Mouse (Mus musculus) gastrocnemius, postnatal 14 days (tissue): ENCODE data around the gene Arl6ip5. TPM values are rescaled to one million over a fixed set of nuclear protein-coding genes. Genes with fewer than 3 reads are reported as not detected.
"Not testable (repeated sequence)": the region's sequence is repeated elsewhere in the genome, so short reads cannot be mapped to it uniquely, and the experiment has no call there.

ENCODE experiments used
- DNase-seq: peaks from one replicate; pipeline ENCODE4 v3.0.0; 2021; ENCODE audit warnings: mixed read lengths
- intact Hi-C: fragments of 180-260 bp; cut with DNase I; formaldehyde crosslinking; loops from one replicate; pipeline ENCODE4 v1.15.1; 2025; ENCODE audit warnings: low total_unique reads
- total RNA-seq, 2 experiments: library from RNA; stranded (reverse); gene quantifications; 2 replicates each; pipeline ENCODE4 v1.2.3; 2021

Arl6ip5 gene
- total RNA-seq, 2 experiments from 2014 or later, result 186 to 210 TPM

DNA sequence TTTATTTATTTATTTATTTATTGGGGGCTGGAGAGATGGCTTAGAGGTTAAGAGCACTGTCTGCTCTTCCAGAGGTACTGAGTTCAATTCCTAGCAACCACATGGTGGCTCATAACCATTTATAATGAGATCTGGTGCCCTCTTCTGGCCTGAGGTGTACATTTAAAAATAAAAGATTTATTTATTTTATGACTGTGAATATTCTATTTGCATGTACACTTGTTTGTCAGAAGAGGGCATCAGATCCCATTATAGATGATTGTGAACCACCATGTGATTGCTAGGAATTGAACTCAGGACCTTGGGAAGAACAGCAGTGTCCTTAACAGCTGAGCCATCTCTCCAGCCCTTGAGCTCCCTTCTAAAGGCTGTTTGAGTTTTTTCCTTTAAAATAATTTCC lies 53.3 kb downstream of the Arl6ip5 start:
- intact Hi-C loops, DNase-seq: not testable (repeated sequence)

DNA sequence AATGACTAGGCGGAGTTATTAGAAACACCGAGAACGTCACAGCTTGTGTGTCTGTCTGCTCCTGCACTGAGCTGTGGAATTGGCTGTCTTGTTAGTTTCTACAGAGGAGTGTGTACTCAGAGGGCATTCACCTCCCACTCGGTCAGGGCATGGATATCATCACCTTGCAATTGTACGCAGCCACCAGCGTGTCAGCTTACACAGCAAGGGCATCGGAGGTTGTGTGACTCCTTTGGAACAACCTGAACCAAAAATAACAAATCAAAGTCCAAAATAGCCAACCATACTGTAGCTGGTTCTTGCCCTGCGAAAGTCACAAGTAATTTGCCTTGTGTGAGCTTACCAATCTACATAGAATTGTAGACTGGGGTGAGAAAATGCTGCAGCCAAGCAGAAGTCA lies 54.8 kb downstream of the Arl6ip5 start:
- DNase-seq, result no peak
- intact Hi-C loops, result no loop called here

GRCm38 (mm10) chr6:97265705-97266104 lies 55.2 kb downstream of the Arl6ip5 start:
- intact Hi-C loops, result no loop called here
- DNase-seq, result no peak

DNA sequence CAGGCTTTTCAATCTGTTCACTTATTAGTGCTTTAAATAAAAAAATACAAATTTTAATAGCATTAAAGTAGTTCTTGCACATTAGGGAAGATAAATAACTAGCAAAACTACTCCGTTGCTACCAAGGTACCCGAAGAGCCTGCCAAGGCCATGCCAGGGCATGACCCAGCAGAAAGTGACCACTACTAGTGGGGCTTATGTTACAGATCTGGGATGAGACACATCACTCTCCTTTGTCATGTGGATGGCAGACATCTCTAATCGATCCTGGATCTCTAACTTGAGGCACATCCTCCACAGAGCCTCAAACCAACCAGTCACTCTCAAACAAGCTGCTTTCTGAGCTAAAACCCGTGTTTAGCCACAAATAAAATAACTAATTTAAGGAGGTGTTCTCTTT lies 56.2 kb downstream of the Arl6ip5 start:
- intact Hi-C loops, result no loop called here
- DNase-seq, result no peak

GRCm38 (mm10) chr6:97267132-97267531 lies 56.6 kb downstream of the Arl6ip5 start:
- no peak for DNase-seq

DNA sequence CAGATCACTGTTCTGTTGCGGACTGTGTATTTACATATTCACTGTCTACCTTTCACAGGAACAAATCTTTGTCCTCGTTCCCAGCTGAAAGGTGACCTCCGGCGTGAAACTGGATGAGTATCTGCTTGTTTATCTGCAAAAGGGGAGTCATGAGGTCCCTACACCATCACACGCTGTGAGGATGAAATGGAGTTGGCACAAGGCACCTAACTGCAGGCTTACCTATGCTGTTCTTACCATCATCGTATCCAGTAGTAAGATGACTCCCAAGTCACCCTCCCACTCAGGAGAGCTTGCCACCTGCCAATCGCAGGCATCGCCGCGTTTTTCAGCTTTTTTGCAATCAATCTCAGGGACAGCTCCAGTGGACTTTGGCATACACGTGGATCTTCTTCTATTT lies 59.1 kb downstream of the Arl6ip5 start:
- intact Hi-C loops, result no loop called here
- no peak for DNase-seq

More at GRCm38 (mm10) chr6:97267132-97267531, 56.6 kb downstream of the Arl6ip5 start:
- intact Hi-C loops, result no loop called here

DNA sequence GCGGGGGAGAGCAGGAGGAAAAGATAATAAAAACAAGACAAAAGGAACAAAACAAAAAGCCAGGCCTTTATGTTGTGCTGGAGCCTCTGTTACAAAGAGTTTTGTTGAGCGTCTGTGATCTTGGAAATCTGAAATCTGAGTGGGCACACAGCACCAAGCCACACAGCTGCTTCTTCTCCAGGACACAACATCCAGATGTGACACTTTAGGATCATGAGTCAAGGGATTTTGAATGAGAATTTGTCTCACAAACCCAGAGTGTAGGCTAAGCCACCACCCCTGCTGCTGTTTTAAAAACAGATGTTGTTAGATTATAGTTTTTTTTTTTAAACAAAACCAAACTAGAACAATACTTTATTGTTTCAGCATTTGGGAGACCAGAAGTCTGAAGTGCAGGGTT lies 61.9 kb downstream of the Arl6ip5 start:
- intact Hi-C loops, result no loop called here
- no peak for DNase-seq

GRCm38 (mm10) chr6:97273058-97273710 lies 62.7 kb downstream of the Arl6ip5 start:
- intact Hi-C loops, result no loop called here
- no peak for DNase-seq

GRCm38 (mm10) chr6:97273777-97274176 lies 63.3 kb downstream of the Arl6ip5 start:
- intact Hi-C loops, result no loop called here
- DNase-seq, result no peak

- DNase-seq, result no peak
- intact Hi-C loops, result loop anchor here (5.0 kb wide), 1 partner anchor 247 kb away; no protein-coding TSS in a partner anchor
These were observed 65.3 kb downstream of the Arl6ip5 start for GRCm38 (mm10) chr6:97275760-97276159.

- intact Hi-C loops, result loop anchor here (5.0 kb wide), 1 partner anchor 246 kb away; no protein-coding TSS in a partner anchor
- DNase-seq, result peak; percentile 20
These were observed 65.9 kb downstream of the Arl6ip5 start for GRCm38 (mm10) chr6:97276366-97276765.

DNA sequence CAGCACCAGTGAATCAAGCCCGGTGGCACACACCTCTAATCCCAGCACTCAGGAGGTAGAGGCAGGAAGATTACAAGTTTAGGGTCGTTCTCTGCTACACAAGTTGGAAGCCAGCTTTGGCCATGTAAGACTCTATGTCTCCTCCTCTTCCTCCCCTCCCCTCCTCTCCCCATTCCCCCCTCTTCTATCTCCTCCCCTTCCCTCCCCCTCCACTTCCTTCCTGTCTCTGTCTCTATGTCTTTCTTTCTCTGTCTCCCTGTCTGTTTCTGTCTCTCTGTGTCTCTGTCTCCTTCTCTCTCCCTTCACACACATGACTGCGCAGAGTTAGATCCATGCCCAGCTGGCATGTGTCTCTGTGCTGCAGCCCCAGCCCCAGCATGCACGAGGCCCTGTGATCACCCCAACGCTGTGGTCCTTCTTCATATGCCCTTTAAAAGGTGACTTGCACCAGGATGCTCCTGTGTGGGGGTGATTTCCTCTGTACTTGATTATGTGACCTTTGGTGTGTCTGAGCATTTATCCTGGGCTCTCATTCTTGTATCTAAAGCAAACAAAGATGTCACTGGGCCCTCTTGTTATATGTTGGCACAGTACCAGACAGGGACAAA lies 66.5 kb downstream of the Arl6ip5 start:
- intact Hi-C loops, result loop anchor here (5.0 kb wide), 1 partner anchor 245 kb away; no protein-coding TSS in a partner anchor
- DNase-seq, result no peak

DNA sequence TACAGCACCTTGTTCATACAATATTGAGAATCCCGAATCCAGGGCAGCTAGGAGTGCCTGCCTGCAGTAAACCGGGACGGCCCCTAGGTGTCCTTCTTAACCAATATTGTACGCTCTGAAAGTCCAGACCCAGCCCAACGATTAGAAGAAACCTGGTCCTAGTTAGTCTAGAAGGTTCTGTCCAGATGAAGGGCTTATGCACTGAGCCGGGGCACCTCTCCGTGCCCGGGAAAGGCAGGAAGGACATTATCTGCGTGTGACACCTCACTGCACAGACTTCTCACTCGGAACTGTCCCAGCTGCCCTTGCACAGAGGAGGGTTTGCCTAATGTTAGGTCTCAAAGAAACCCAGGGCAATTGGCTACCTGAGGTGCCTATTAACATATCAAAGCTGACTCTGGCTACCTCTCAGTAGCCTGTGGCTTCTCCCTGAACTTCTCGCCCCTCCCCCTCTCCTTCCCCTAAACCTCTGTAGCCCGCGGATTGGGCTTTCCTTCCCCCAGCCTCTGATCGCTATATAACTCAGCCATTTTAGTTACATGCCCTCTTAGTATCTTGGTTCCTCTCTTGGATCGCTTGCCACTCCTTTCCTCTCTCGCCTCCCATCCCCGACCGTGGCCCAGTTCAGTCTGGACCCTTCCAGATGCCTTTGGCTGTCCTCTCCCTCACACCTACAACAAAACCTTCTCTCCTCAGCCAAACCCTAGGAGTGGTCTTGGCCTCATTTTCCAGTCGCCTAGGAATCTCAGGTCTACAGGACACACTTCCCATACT lies 67.7 kb downstream of the Arl6ip5 start:
- DNase-seq, result peak; percentile 78
- intact Hi-C loops, result loop anchor here (2.0 to 5.0 kb wide), 2 partner anchors 139 to 244 kb away; no protein-coding TSS in a partner anchor

DNA sequence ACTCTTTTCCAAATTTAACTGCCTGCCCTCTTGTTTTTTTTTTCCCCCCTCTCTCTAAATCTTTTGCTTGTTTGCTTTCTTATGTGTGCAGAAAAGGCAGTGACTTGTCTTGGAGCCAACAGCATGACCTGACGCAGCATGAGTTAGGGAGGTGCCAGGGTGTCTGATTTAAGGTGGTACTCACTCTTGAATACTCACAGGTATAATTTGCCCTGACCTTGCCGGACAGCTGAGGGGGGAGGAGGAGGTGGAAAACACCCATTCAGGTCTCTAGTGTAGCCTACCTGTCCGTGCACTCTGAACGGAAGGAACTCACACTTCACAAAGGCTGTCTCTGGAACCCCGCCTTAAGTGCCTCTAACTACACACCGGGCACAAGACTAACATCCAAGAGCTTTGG lies 68.4 kb downstream of the Arl6ip5 start:
- no peak for DNase-seq

More for the DNA sequence above, 68.4 kb downstream of the Arl6ip5 start:
- intact Hi-C loops, result loop anchor here (2.0 to 5.0 kb wide), 2 partner anchors 138 to 243 kb away; no protein-coding TSS in a partner anchor

Other genes starting within 250 kb of the Arl6ip5 start
- gene Fam19a4, start 150.3 kb upstream of the Arl6ip5 start, total RNA-seq, result under 1 TPM; 0.09 to 0.31 TPM
- 1 to 10 TPM; 5.3 to 7.8 TPM for gene Eogt, start 61.5 kb upstream of the Arl6ip5 start, total RNA-seq
- gene Tmf1, start 31.6 kb upstream of the Arl6ip5 start, total RNA-seq, result 10 to 100 TPM; 24.8 to 26.3 TPM
- 10 to 100 TPM; 41.3 to 44.6 TPM for gene Uba3, start 5.0 kb upstream of the Arl6ip5 start, total RNA-seq
- gene Lmod3, start 42.1 kb downstream of the Arl6ip5 start, total RNA-seq, result 100 to 1,000 TPM; 106 to 144 TPM